Mouse (Mus musculus) midbrain, embryonic 11.5 days (tissue): ENCODE results near the gene Slc30a9. TPM values are rescaled to one million over a fixed set of nuclear protein-coding genes. Genes with fewer than 3 reads are reported as not detected.
A peak's percentile ranks its signal among the peaks of the same experiment; 100 is the strongest.

Experiments used
- ATAC-seq: fragments of 200-750 bp; cut with Nextera tagmentation; 2 replicates; pipeline ENCODE4 v1.8.0; 2017; ENCODE audit warnings: moderate TSS enrichment, moderate library complexity; ENCODE audit not compliant: low FRiP score
- DNase-seq: peaks from one replicate; pipeline ENCODE4 v3.0.0; 2015; ENCODE audit warnings: low spot score; ENCODE audit errors: missing footprints
- H3K27ac ChIP-seq: fragments of 300-500 bp; sonication (generic); 2 replicates; pipeline ENCODE4 v1.5.1; 2014; ENCODE audit warnings: low read depth, low read length
- H3K27me3 ChIP-seq: fragments of 300-500 bp; sonication (generic); 2 replicates; pipeline ENCODE4 v1.6.1; 2014; ENCODE audit warnings: mild to moderate bottlenecking, low read length, moderate library complexity, mixed read lengths; ENCODE audit not compliant: control insufficient read depth, insufficient read depth
- H3K36me3 ChIP-seq: fragments of 300-500 bp; sonication (generic); 2 replicates; pipeline ENCODE4 v1.6.1; 2014; ENCODE audit warnings: mild to moderate bottlenecking, low read length, moderate library complexity, mixed read lengths; ENCODE audit not compliant: control insufficient read depth, insufficient read depth
- H3K4me1 ChIP-seq: fragments of 300-500 bp; sonication (generic); 2 replicates; pipeline ENCODE4 v1.6.1; 2014; ENCODE audit warnings: low read length; ENCODE audit not compliant: control insufficient read depth, insufficient read depth
- H3K4me2 ChIP-seq: fragments of 300-500 bp; sonication (generic); 2 replicates; pipeline ENCODE4 v1.6.1; 2014; ENCODE audit warnings: mild to moderate bottlenecking, moderate library complexity
- H3K4me3 ChIP-seq: fragments of 300-500 bp; sonication (generic); 2 replicates; pipeline ENCODE4 v1.5.1; 2014; ENCODE audit warnings: low read depth, low read length
- H3K9ac ChIP-seq: fragments of 300-500 bp; sonication (generic); 2 replicates; pipeline ENCODE4 v1.6.1; 2014; ENCODE audit warnings: low read length
- H3K9me3 ChIP-seq: fragments of 300-500 bp; sonication (generic); 2 replicates; pipeline ENCODE4 v1.6.1; 2016; ENCODE audit warnings: low read length; ENCODE audit not compliant: control insufficient read depth
- WGBS: fragments of 180-500 bp; shearing (Covaris S2); extraction: QIAGEN DNeasy Blood & Tissue Kit; methylation state at CpG from one replicate; pipeline ENCODE4 v1.1.7; 2014; 5-methylcytosine and 5-hydroxymethylcytosine counted together
- polyA plus RNA-seq: library from polyadenylated mRNA; unstranded; fragments of >200 nt; fragmentation: Nextera tagmentation; extraction: Ambion mirVana; gene quantifications from 2 replicates; pipeline ENCODE4 v1.2.1, GENCODE M21; 2014

Slc30a9 gene
- polyA plus RNA-seq, 1 experiment from 2014 or later: 171 TPM

GRCm38 (mm10) chr5:67301722-67302331 lies 4.9 kb upstream of the Slc30a9 start:
- no peak overlapping the region for H3K4me2 ChIP-seq
- no peaks in the 10 kb centered on the region for H3K9me3 ChIP-seq
- no peaks in the 10 kb centered on the region for H3K27me3 ChIP-seq
- no peak for DNase-seq
- H3K9ac ChIP-seq: no peak overlapping the region
- WGBS: 86% methylated on average over 8 of the region's 8 CpGs
- no peaks in the 10 kb centered on the region for H3K36me3 ChIP-seq
- ATAC-seq: no peak
- H3K27ac ChIP-seq: no peak overlapping the region
- H3K4me3 ChIP-seq: no peak overlapping the region
- no peaks in the 10 kb centered on the region for H3K4me1 ChIP-seq

GRCm38 (mm10) chr5:67303816-67304215 lies 2.9 kb upstream of the Slc30a9 start:
- no peak for DNase-seq
- 89% methylated on average over 1 of the region's 1 CpGs for WGBS
- Histone ChIP-seq H3K4me2 (no peak overlapping the region), H3K9ac (no peak overlapping the region), H3K27ac (no peak overlapping the region), H3K36me3 (no peaks in the 10 kb centered on the region), H3K9me3 (no peaks in the 10 kb centered on the region), H3K4me3 (no peak overlapping the region), H3K4me1 (peaks cover 7% of the 10 kb centered on the region), H3K27me3 (no peaks in the 10 kb centered on the region)
- no peak for ATAC-seq

GRCm38 (mm10) chr5:67307659-67308222 lies 986 bp downstream of the Slc30a9 start:
- DNase-seq: peak; percentile 82
- Histone ChIP-seq H3K4me3 (peak overlapping the region; percentile 97), H3K9ac (peak overlapping the region; percentile 94), H3K27me3 (no peaks in the 10 kb centered on the region), H3K4me2 (peak overlapping the region; percentile 88), H3K36me3 (no peaks in the 10 kb centered on the region), H3K27ac (no peak overlapping the region), H3K4me1 (peaks cover 7% of the 10 kb centered on the region), H3K9me3 (no peaks in the 10 kb centered on the region)
- WGBS: 34% methylated on average over 13 of the region's 13 CpGs
- ATAC-seq: no peak

- Histone ChIP-seq H3K27ac (no peak overlapping the region), H3K36me3 (no peaks in the 10 kb centered on the region), H3K4me2 (no peak overlapping the region), H3K4me1 (peaks cover 7% of the 10 kb centered on the region), H3K27me3 (no peaks in the 10 kb centered on the region), H3K4me3 (no peak overlapping the region), H3K9ac (no peak overlapping the region), H3K9me3 (no peaks in the 10 kb centered on the region)
- no peak for ATAC-seq
- 87% methylated on average over 3 of the region's 3 CpGs for WGBS
- DNase-seq: peak; percentile 17
Measured at GRCm38 (mm10) chr5:67311811-67312521, 5.2 kb downstream of the Slc30a9 start.

- no peak overlapping the region for H3K4me3 ChIP-seq
- DNase-seq: peak; percentile 51
- H3K4me1 ChIP-seq: peaks cover 6% of the 10 kb centered on the region
- WGBS: 93% methylated on average over 3 of the region's 3 CpGs
- H3K4me2 ChIP-seq: no peak overlapping the region
- no peaks in the 10 kb centered on the region for H3K27me3 ChIP-seq
- H3K36me3 ChIP-seq: no peaks in the 10 kb centered on the region
- H3K9me3 ChIP-seq: no peaks in the 10 kb centered on the region
- no peak overlapping the region for H3K9ac ChIP-seq
- ATAC-seq: no peak
- H3K27ac ChIP-seq: no peak overlapping the region
Measured at GRCm38 (mm10) chr5:67312522-67312851, 5.7 kb downstream of the Slc30a9 start.

- no peak for DNase-seq
- H3K4me2 ChIP-seq: no peak overlapping the region
- no peak overlapping the region for H3K9ac ChIP-seq
- H3K9me3 ChIP-seq: no peaks in the 10 kb centered on the region
- ATAC-seq: no peak
- H3K4me3 ChIP-seq: no peak overlapping the region
- H3K36me3 ChIP-seq: peaks cover 7% of the 10 kb centered on the region; the same call in 1 of the 2 replicates
- H3K27ac ChIP-seq: no peak overlapping the region
- 94% methylated on average over 17 of the region's 17 CpGs for WGBS
- no peaks in the 10 kb centered on the region for H3K27me3 ChIP-seq
- no peaks in the 10 kb centered on the region for H3K4me1 ChIP-seq
Measured at GRCm38 (mm10) chr5:67321656-67322268, 15.0 kb downstream of the Slc30a9 start.

- Histone ChIP-seq H3K4me3 (no peak overlapping the region), H3K4me1 (no peaks in the 10 kb centered on the region), H3K4me2 (no peak overlapping the region), H3K36me3 (no peaks in the 10 kb centered on the region), H3K27ac (no peak overlapping the region), H3K9ac (no peak overlapping the region), H3K9me3 (no peaks in the 10 kb centered on the region), H3K27me3 (no peaks in the 10 kb centered on the region)
- WGBS: 64% methylated on average over 1 of the region's 1 CpGs
- DNase-seq (no peak), ATAC-seq (no peak)
Measured at GRCm38 (mm10) chr5:67324032-67324431, 17.3 kb downstream of the Slc30a9 start.

- peaks cover under 1% of the 10 kb centered on the region; the same call in 1 of the 2 replicates for H3K36me3 ChIP-seq
- H3K9me3 ChIP-seq: no peaks in the 10 kb centered on the region
- H3K27me3 ChIP-seq: no peaks in the 10 kb centered on the region
- DNase-seq (no peak), ATAC-seq (no peak)
- no peaks in the 10 kb centered on the region for H3K4me1 ChIP-seq
- H3K4me3 ChIP-seq: no peak overlapping the region
- no peak overlapping the region for H3K4me2 ChIP-seq
- no peak overlapping the region for H3K27ac ChIP-seq
- H3K9ac ChIP-seq: no peak overlapping the region
- WGBS: 83% methylated on average over 6 of the region's 6 CpGs
Measured at GRCm38 (mm10) chr5:67340811-67341210, 34.1 kb downstream of the Slc30a9 start.

GRCm38 (mm10) chr5:67347060-67347459 lies 40.3 kb downstream of the Slc30a9 start:
- H3K9me3 ChIP-seq: no peaks in the 10 kb centered on the region
- no peak for ATAC-seq

More at GRCm38 (mm10) chr5:67347060-67347459, 40.3 kb downstream of the Slc30a9 start:
- Histone ChIP-seq H3K4me2 (no peak overlapping the region), H3K27me3 (no peaks in the 10 kb centered on the region), H3K9ac (no peak overlapping the region), H3K36me3 (peaks cover 7% of the 10 kb centered on the region), H3K4me3 (no peak overlapping the region), H3K27ac (no peak overlapping the region), H3K4me1 (no peaks in the 10 kb centered on the region)
- 98% methylated on average over 2 of the region's 2 CpGs for WGBS
- no peak for DNase-seq
